Mouse (Mus musculus) gastrocnemius, adult 8-10 months (tissue): Measurements from ENCODE around the gene Llph. TPM values are rescaled to one million over a fixed set of nuclear protein-coding genes. Genes with fewer than 3 reads are reported as not detected.

Experiments used
- DNase-seq, 2 experiments: peaks; one replicate each; pipeline ENCODE4 v3.0.0; 2022; ENCODE audit warnings: low spot score in 2 of 2
- total RNA-seq, 4 experiments: library from RNA; stranded (reverse); gene quantifications; 2 replicates each; pipeline ENCODE4 v1.2.4; 2022

The Llph gene
- total RNA-seq, 4 experiments from 2014 or later, result 9.5 to 15.0 (median 12.4) TPM

- no peak for DNase-seq
These were observed 46.5 kb downstream of the Llph start for GRCm38 (mm10) chr10:120273335-120273734.

GRCm38 (mm10) chr10:120279482-120280128 is 52.7 kb downstream of the Llph start:
- no peak for DNase-seq

GRCm38 (mm10) chr10:120280375-120280774 is 53.5 kb downstream of the Llph start:
- DNase-seq, result no peak

- DNase-seq, result no peak
These were observed 54.8 kb downstream of the Llph start for GRCm38 (mm10) chr10:120281700-120282099.

Other genes starting within 250 kb of the Llph start
- gene Helb, start 114.1 kb upstream of the Llph start, total RNA-seq, result 1 to 10 TPM; 4.7 to 5.1 (median 5.0) TPM
- gene Tmbim4, start 25.5 kb upstream of the Llph start, total RNA-seq, result 10 to 100 TPM; 71.9 to 82.5 (median 78.6) TPM
- gene Irak3, start 24.9 kb upstream of the Llph start, total RNA-seq, result 1 to 10 TPM; 1.1 to 2.8 (median 1.7) TPM
- gene Hmga2, start 249.4 kb downstream of the Llph start, total RNA-seq, result under 1 TPM in 3 of 4 experiments, not detected in 1; 0.07 to 0.17 (median 0.08) TPM